Mouse (Mus musculus) c-Kit-positive CD71-positive TER-119-negative erythroid progenitor cells, embryonic 14.5 days (primary cell): ENCODE results near the gene Spred3.

Experiments
- DNase-seq: peaks from one replicate; pipeline ENCODE4 v3.0.0-alpha.2; 2013; ENCODE audit warnings: low read depth

The Spred3 gene

GRCm38 (mm10) chr7:29126173-29126915 is 43.9 kb downstream of the Spred3 start:
- peak; percentile 66 for DNase-seq

- peak; percentile 80 for DNase-seq
These were observed 45.2 kb downstream of the Spred3 start, which contains the start of gene Ryr1 for GRCm38 (mm10) chr7:29124970-29125369. Gene Ryr1, minus strand, starts transcription at chr7:29125179.

- no peak for DNase-seq
These were observed 46.5 kb downstream of the Spred3 start for GRCm38 (mm10) chr7:29123531-29124358.

- DNase-seq, result no peak
These were observed 47.4 kb downstream of the Spred3 start for GRCm38 (mm10) chr7:29122821-29123220.

- no peak for DNase-seq
These were observed 50.7 kb downstream of the Spred3 start for GRCm38 (mm10) chr7:29119526-29119925.

DNA sequence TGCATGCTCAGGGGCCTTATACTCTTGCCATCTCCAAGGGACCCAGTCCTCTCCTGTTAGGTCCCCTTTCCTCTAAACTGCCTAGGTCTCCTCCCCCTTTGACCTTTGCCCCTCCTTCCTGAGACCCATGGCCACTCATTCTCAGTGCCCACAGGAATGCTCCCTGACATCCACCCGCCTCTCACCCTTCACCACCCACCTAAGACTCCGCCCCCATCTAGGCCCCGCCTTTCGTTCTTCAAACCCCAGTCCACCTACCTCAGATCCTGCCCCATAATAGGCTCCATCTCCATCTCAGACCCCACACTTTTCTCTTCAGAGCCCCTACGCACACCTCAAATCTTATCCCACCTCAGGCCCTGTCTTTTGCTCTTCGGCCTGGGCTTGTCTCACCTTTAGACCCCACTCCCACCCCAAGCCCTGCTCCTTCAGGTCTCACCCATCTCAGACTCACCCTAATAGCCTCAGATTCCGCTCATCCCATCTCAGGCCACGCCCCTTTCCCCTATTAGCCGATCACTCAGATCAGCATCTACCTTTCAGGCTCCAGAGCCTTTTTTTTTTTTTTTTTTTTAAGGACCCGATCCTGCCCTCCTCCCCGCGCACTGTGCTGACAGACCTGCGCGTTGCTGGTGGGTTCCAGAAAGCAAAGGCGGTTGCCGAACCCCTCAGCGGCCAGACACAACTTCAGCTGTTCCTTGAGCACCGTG is 51.9 kb downstream of the Spred3 start:
- DNase-seq, result no peak

- no peak for DNase-seq
These were observed 60.9 kb downstream of the Spred3 start for GRCm38 (mm10) chr7:29108992-29109955.
